Mouse (Mus musculus) kidney, postnatal 36 days (tissue): ENCODE data around the gene Oas1h.
"Not testable (repeated sequence)": the region's sequence is repeated elsewhere in the genome, so short reads cannot be mapped to it uniquely, and the experiment has no call there.

Experiments
- DNase-seq, 2 experiments: peaks; one replicate each; pipeline ENCODE4 v3.0.0; 2021 to 2022; ENCODE audit warnings: mixed read lengths in 2 of 2

Oas1h gene

DNA sequence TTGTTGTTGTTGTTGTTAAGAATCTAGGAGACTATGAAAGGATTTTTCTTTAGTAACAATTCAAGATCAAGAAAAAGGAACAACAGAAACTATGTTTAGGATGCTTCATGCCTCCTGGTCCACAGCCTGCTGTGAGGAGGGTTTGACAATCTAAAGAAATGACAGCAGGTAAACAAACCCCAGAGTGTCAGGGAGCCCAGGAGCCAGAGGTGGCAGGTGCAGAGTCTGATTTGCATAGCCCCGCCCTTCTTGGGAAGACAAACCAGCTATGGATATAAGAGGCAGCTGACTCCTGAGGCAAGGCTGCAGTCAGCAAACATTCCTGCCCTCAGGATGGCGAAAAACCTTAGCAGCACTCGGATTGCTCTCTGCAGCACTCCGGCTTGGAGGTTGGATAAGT is at the start of gene Oas1h:
Gene Oas1h (plus strand): TSS at position 301 of the 400 bp plus-strand sequence.
- no peak for DNase-seq

- peak; percentile 91 to 94 for DNase-seq
These were observed 49.0 kb upstream of the Oas1h start, which contains the start of gene Oas1c for GRCm38 (mm10) chr5:120811951-120812819. TSS of gene Oas1c (minus strand) at chr5:120812514.

- DNase-seq: no peak
These were observed 48.2 kb upstream of the Oas1h start for GRCm38 (mm10) chr5:120813023-120813422.

DNA sequence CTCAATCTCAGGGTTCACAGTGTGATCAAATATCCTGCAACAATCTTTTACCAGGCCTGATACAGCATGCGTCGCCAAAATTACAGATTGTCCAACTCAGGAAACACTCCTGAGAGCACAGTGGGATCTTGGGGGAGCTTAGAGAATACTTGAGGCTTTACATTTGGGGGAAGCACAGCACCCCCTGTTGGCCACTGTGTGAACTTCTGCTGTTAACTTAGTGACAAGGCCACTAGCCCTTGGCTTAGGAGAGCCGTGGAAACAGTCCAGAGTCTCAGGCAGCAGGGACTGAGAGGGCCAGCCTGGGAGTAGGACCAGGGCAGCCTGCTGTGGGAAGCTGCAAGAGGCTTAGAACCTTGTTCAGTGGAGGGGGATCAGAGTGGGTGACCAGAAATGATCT is 45.3 kb upstream of the Oas1h start:
- DNase-seq: peak in 1 of 2 experiments; percentile 53

DNA sequence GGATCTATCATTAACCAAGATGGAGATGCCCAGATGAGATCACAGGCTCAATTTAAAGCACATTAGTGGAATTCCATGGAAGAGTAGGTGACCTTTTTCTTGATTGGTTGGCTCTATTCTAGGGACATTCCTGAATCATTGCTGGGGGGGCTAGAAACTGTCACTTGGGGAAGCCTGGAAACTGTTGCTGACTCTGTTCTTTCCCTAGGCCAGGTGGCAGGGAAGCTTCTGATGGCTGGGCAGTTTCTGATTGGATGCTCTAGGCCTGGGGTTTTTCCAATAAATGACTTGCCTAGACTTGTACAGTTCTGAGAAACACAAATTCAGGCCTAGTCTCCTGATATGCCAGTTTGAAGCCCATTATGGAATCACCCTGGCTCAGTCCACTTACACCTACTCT is 42.2 kb upstream of the Oas1h start:
- no peak for DNase-seq

- no peak for DNase-seq
These were observed 30.2 kb upstream of the Oas1h start for GRCm38 (mm10) chr5:120831031-120831430.

- DNase-seq: no peak
These were observed 27.6 kb upstream of the Oas1h start for GRCm38 (mm10) chr5:120833335-120834280.

DNA sequence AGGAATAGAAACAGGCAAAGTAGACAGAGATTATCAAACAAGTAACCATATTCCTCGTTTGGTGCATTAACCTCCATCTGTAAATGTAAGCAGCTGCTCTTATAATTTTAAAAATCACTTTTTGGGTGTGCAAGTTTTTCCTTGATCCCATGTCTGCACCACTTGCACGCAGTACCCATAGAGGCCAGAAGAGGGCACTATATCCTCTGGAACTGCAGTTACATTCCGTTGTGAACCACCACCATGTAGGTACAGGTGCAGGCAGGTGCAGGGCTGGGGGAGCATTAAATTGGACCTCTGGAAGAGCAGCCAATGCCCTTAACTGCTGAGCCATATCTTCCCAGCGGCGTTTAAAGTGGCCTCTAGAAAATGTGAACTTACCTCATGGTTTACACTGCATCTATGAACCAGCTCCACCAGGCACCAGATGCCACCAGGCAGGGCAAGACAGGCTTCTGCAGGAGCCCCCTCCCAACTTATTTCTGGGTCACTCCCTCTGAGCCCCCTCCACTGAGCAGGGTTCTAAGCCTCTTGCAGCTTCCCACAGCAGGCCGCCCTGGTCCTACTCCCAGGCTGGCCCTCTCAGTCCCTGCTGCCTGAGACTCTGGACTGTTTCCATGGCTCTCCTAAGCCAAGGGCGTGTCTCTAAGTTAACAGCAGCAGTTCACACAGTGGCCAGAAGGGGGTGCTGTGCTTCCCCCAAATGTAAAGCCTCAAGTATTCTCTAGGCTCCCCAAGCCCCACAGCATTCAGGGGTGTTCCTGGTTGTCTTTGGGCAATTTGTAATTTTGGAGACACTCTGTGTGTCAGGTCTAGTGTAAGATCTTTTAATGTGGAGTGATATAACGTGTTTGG is 24.3 kb upstream of the Oas1h start:
- DNase-seq: peak; percentile 37 to 81

DNA sequence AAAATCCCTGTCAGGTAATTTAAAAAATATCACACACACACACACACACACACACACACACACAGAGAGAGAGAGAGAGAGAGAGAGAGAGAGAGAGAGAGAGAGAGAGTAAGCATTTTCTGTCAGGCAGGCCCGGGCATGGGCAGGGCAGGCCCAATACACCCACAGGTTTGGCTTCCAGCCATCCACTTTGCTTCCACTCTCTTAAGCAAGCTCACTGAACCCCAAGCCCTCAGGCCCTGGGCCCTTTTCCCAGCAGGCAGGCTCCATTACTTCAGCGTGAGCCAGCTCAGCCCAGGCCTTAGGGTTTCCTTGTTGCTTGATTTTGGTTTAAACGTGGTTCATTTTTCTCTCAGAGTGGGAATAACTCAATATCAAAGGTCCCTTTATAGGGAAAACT is 16.5 kb upstream of the Oas1h start:
- peak; percentile 5 to 36 for DNase-seq

DNA sequence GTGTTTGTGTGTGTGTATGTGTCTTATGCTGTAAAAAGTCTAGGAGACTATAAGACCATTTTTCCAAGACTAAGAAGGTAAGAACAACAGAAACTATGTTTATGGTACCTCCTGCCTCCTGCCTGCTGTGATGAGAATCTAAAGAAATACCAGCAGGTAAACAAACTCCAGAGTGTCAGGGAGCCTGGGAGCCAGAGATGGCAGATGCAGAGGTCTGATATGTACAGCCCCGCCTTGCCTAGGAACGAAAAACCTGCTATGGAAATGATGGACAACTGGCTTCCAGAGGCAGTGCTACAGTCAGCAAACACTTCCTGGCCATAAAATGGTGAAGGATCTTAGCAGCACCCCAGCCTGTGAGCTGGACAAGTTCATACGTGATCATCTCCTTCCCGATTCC is 14.2 kb upstream of the Oas1h start, which contains the start of gene Oas1f:
Gene Oas1f (plus strand): TSS at position 301 of the 400 bp plus-strand sequence.
- no peak for DNase-seq

DNA sequence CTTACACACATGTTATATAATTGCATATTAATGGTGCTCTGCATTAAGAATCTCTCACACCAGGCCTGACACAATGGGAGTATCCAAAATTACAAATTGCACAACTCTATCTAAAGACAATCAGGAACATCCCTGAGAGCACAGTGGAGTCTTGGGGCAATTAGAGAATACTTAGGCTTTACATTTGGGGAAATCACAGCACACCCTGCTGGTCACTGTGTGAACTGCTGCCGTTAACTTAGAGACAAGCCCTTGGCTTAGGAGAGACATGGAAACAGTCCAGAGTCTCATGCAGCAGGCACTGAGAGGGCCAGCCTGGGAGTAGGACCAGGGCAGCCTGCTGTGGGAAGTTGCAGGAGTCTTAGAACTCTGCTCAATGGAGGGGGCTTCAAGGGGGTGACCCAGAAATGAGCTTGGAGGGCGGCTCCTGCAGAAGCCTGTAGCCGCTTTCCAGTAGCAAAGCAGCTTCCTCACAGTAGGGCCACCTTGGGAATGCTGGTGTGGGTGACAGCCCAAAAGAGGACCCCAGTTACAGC is 11.6 kb upstream of the Oas1h start:
- DNase-seq: peak; percentile 31 to 59

- no peak for DNase-seq
These were observed 2.0 kb upstream of the Oas1h start for GRCm38 (mm10) chr5:120859241-120859640.

- DNase-seq: peak in 1 of 2 experiments; percentile 21
These were observed 4.2 kb downstream of the Oas1h start for GRCm38 (mm10) chr5:120865336-120865860.

- DNase-seq: no peak
These were observed 8.3 kb downstream of the Oas1h start for GRCm38 (mm10) chr5:120869436-120870015.

DNA sequence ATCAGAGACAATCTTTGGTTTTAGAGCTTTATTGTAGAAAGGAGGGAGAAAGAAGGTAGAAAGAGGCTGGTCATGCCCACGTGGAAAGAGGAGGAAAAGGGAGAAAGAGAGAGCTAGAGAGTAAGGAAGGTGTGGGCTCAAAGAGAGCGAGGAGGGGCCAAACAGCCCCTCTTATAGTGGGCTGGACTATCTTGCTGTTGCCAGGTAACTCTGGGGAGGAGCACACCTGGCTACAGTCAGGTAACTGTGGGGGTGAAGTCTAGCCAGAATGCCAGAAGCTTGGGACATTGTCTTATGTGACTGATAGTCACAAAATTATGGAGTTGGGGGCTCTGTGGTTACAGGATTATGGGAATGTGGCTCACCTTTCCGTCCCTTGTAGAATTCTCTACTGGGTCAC is 8.9 kb downstream of the Oas1h start:
- no peak for DNase-seq

DNA sequence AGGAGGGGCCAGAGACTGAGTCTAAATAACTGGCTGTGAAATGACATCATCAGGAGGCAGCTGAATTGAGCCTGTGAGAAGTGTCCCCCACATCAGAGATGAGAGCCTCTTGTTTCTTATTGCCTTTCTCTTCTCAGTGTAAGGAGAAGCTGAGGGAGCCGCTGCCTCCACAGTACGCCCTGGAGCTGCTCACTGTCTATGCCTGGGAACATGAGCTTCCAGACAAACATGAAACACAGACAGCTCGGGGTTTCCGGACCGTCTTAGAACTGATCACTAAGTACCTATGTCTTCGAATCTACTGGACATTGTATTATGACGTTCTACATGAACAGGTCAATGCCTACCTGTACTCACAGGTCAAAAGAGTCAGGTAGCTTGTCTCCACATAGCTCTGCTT is 9.6 kb downstream of the Oas1h start:
- DNase-seq: no peak

DNA sequence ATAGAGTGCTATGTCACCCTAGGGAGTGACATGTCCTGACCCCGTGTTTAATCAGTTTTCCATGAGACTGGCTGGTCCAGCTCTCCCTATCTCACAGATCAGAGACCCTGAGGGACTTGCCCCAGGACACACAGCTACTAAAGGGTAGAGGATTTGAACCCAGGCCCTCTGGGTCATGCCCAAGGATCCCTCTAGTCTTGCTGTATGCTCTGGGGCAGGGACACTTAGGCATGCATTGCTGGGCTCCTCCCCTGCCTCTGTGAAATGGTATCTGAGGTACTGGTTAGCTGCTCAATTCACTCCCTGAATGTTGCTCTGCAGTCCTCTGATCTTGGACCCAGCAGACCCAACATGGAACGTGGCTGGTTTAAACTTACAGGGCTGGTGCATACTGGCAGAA is 10.2 kb downstream of the Oas1h start:
- DNase-seq: no peak

GRCm38 (mm10) chr5:120876839-120877238 is 15.6 kb downstream of the Oas1h start:
- DNase-seq: not testable (repeated sequence)

- DNase-seq: not testable (repeated sequence)
These were observed 16.2 kb downstream of the Oas1h start for GRCm38 (mm10) chr5:120877407-120877806.

GRCm38 (mm10) chr5:120878803-120879202 is 17.6 kb downstream of the Oas1h start:
- not testable (repeated sequence) for DNase-seq

DNA sequence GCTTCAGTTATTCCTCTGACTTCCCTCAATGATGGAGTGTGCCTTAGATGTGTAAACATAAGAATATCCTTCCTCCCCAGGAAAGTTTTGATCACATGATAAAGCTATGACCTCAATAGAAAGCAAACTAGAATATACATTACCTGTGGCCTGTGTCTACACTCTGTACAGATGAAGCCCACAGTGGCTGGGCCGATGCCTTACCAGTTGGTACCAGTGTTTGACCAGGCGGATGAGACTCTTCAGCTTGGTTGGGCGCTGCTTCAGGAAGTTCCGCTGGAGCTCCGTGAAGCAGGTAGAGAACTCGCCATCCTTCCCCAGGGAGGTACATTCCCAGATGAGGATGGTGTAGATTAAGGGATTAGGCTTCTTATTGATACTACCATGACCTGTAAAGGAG is 20.5 kb downstream of the Oas1h start:
- not testable (repeated sequence) for DNase-seq
